Mouse (Mus musculus): Measurements from ENCODE around the gene Irf2. TPM values are rescaled to one million over a fixed set of nuclear protein-coding genes. Genes with fewer than 3 reads are reported as not detected.

The Irf2 gene
- polyA plus RNA-seq, 1 experiment from 2014 or later, result 14.1 TPM

GRCm38 (mm10) chr8:46832399-46832798 lies 92.9 kb downstream of the Irf2 start:
- WGBS, result 78% methylated on average over 3 of the region's 3 CpGs
- no peak for DNase-seq (ENCODE audit: low spot score)
- no peak overlapping the region for H3K4me3 ChIP-seq (ENCODE audit: low read depth, low read length)

GRCm38 (mm10) chr8:46833763-46834162 lies 94.2 kb downstream of the Irf2 start:
- no peak overlapping the region for H3K4me3 ChIP-seq (ENCODE audit: low read depth, low read length)
- H3K36me3 ChIP-seq (ENCODE audit: control insufficient read depth, insufficient read depth, low read length), result no peaks in the 10 kb centered on the region
- no peaks in the 10 kb centered on the region for H3K27me3 ChIP-seq (ENCODE audit: control insufficient read depth, insufficient read depth, low read length)
- no peaks in the 10 kb centered on the region for H3K9me3 ChIP-seq (ENCODE audit: control insufficient read depth, low read length)
- no peaks in the 10 kb centered on the region for H3K4me1 ChIP-seq (ENCODE audit: control insufficient read depth, insufficient read depth, low read length)
- no peak overlapping the region for H3K27ac ChIP-seq (ENCODE audit: low read depth, low read length)
- 63% methylated on average over 4 of the region's 4 CpGs for WGBS
- DNase-seq (ENCODE audit: low spot score), result no peak
- no peak overlapping the region for H3K4me2 ChIP-seq (ENCODE audit: low read depth)
- no peak overlapping the region for H3K9ac ChIP-seq (ENCODE audit: low read length)
- no peak for ATAC-seq (ENCODE audit: insufficient read depth, low FRiP score, low TSS enrichment)

More at GRCm38 (mm10) chr8:46832399-46832798, 92.9 kb downstream of the Irf2 start:
- Histone ChIP-seq H3K4me1 (ENCODE audit: control insufficient read depth, insufficient read depth, low read length) (no peaks in the 10 kb centered on the region), H3K27ac (ENCODE audit: low read depth, low read length) (no peak overlapping the region), H3K4me2 (ENCODE audit: low read depth) (no peak overlapping the region), H3K27me3 (ENCODE audit: control insufficient read depth, insufficient read depth, low read length) (no peaks in the 10 kb centered on the region), H3K9ac (ENCODE audit: low read length) (no peak overlapping the region), H3K9me3 (ENCODE audit: control insufficient read depth, low read length) (no peaks in the 10 kb centered on the region), H3K36me3 (ENCODE audit: control insufficient read depth, insufficient read depth, low read length) (no peaks in the 10 kb centered on the region)
- ATAC-seq (ENCODE audit: insufficient read depth, low FRiP score, low TSS enrichment), result no peak

GRCm38 (mm10) chr8:46834440-46834839 lies 94.9 kb downstream of the Irf2 start:
- Histone ChIP-seq H3K36me3 (ENCODE audit: control insufficient read depth, insufficient read depth, low read length) (no peaks in the 10 kb centered on the region), H3K4me3 (ENCODE audit: low read depth, low read length) (no peak overlapping the region), H3K27me3 (ENCODE audit: control insufficient read depth, insufficient read depth, low read length) (no peaks in the 10 kb centered on the region), H3K4me1 (ENCODE audit: control insufficient read depth, insufficient read depth, low read length) (no peaks in the 10 kb centered on the region), H3K27ac (ENCODE audit: low read depth, low read length) (no peak overlapping the region), H3K9ac (ENCODE audit: low read length) (no peak overlapping the region), H3K9me3 (ENCODE audit: control insufficient read depth, low read length) (no peaks in the 10 kb centered on the region), H3K4me2 (ENCODE audit: low read depth) (no peak overlapping the region)
- ATAC-seq (ENCODE audit: insufficient read depth, low FRiP score, low TSS enrichment) (no peak), DNase-seq (ENCODE audit: low spot score) (no peak)
- 88% methylated on average over 3 of the region's 3 CpGs for WGBS

GRCm38 (mm10) chr8:46836011-46836652 lies 96.6 kb downstream of the Irf2 start:
- no peaks in the 10 kb centered on the region for H3K4me1 ChIP-seq (ENCODE audit: control insufficient read depth, insufficient read depth, low read length)
- no peaks in the 10 kb centered on the region for H3K9me3 ChIP-seq (ENCODE audit: control insufficient read depth, low read length)
- H3K27ac ChIP-seq (ENCODE audit: low read depth, low read length), result no peak overlapping the region
- ATAC-seq (ENCODE audit: insufficient read depth, low FRiP score, low TSS enrichment) (no peak), DNase-seq (ENCODE audit: low spot score) (no peak)
- no peak overlapping the region for H3K4me3 ChIP-seq (ENCODE audit: low read depth, low read length)
- 85% methylated on average over 8 of the region's 8 CpGs for WGBS
- no peaks in the 10 kb centered on the region for H3K27me3 ChIP-seq (ENCODE audit: control insufficient read depth, insufficient read depth, low read length)
- H3K4me2 ChIP-seq (ENCODE audit: low read depth), result no peak overlapping the region
- H3K9ac ChIP-seq (ENCODE audit: low read length), result no peak overlapping the region
- H3K36me3 ChIP-seq (ENCODE audit: control insufficient read depth, insufficient read depth, low read length), result no peaks in the 10 kb centered on the region

GRCm38 (mm10) chr8:46836949-46837348 lies 97.4 kb downstream of the Irf2 start:
- Histone ChIP-seq H3K9me3 (ENCODE audit: control insufficient read depth, low read length) (no peaks in the 10 kb centered on the region), H3K36me3 (ENCODE audit: control insufficient read depth, insufficient read depth, low read length) (no peaks in the 10 kb centered on the region), H3K4me2 (ENCODE audit: low read depth) (no peak overlapping the region), H3K4me1 (ENCODE audit: control insufficient read depth, insufficient read depth, low read length) (no peaks in the 10 kb centered on the region), H3K9ac (ENCODE audit: low read length) (no peak overlapping the region), H3K27ac (ENCODE audit: low read depth, low read length) (no peak overlapping the region), H3K4me3 (ENCODE audit: low read depth, low read length) (no peak overlapping the region), H3K27me3 (ENCODE audit: control insufficient read depth, insufficient read depth, low read length) (no peaks in the 10 kb centered on the region)
- WGBS, result 90% methylated on average over 5 of the region's 5 CpGs
- ATAC-seq (ENCODE audit: insufficient read depth, low FRiP score, low TSS enrichment), result no peak
- no peak for DNase-seq (ENCODE audit: low spot score)

GRCm38 (mm10) chr8:46838052-46838451 lies 98.5 kb downstream of the Irf2 start:
- ATAC-seq (ENCODE audit: insufficient read depth, low FRiP score, low TSS enrichment) (no peak), DNase-seq (ENCODE audit: low spot score) (no peak)
- Histone ChIP-seq H3K4me3 (ENCODE audit: low read depth, low read length) (no peak overlapping the region), H3K27me3 (ENCODE audit: control insufficient read depth, insufficient read depth, low read length) (no peaks in the 10 kb centered on the region), H3K9ac (ENCODE audit: low read length) (no peak overlapping the region), H3K4me1 (ENCODE audit: control insufficient read depth, insufficient read depth, low read length) (no peaks in the 10 kb centered on the region), H3K4me2 (ENCODE audit: low read depth) (no peak overlapping the region), H3K9me3 (ENCODE audit: control insufficient read depth, low read length) (no peaks in the 10 kb centered on the region), H3K27ac (ENCODE audit: low read depth, low read length) (no peak overlapping the region), H3K36me3 (ENCODE audit: control insufficient read depth, insufficient read depth, low read length) (no peaks in the 10 kb centered on the region)
- 91% methylated on average over 5 of the region's 5 CpGs for WGBS

GRCm38 (mm10) chr8:46840390-46840789 lies 100.9 kb downstream of the Irf2 start:
- no peak overlapping the region for H3K4me3 ChIP-seq (ENCODE audit: low read depth, low read length)
- H3K4me2 ChIP-seq (ENCODE audit: low read depth), result no peak overlapping the region
- H3K27me3 ChIP-seq (ENCODE audit: control insufficient read depth, insufficient read depth, low read length), result no peaks in the 10 kb centered on the region
- no peaks in the 10 kb centered on the region for H3K4me1 ChIP-seq (ENCODE audit: control insufficient read depth, insufficient read depth, low read length)
- ATAC-seq (ENCODE audit: insufficient read depth, low FRiP score, low TSS enrichment) (no peak), DNase-seq (ENCODE audit: low spot score) (no peak)
- whole genome bisulfite sequencing, result 86% methylated on average over 4 of the region's 4 CpGs
- H3K9ac ChIP-seq (ENCODE audit: low read length), result no peak overlapping the region
- H3K9me3 ChIP-seq (ENCODE audit: control insufficient read depth, low read length), result no peaks in the 10 kb centered on the region
- H3K27ac ChIP-seq (ENCODE audit: low read depth, low read length), result no peak overlapping the region
- H3K36me3 ChIP-seq (ENCODE audit: control insufficient read depth, insufficient read depth, low read length), result no peaks in the 10 kb centered on the region

- 95% methylated on average over 10 of the region's 10 CpGs for WGBS
- H3K27me3 ChIP-seq (ENCODE audit: control insufficient read depth, insufficient read depth, low read length), result no peaks in the 10 kb centered on the region
- H3K9ac ChIP-seq (ENCODE audit: low read length), result no peak overlapping the region
- no peaks in the 10 kb centered on the region for H3K9me3 ChIP-seq (ENCODE audit: control insufficient read depth, low read length)
- DNase-seq (ENCODE audit: low spot score) (no peak), ATAC-seq (ENCODE audit: insufficient read depth, low FRiP score, low TSS enrichment) (no peak)
- no peak overlapping the region for H3K4me2 ChIP-seq (ENCODE audit: low read depth)
- H3K4me3 ChIP-seq (ENCODE audit: low read depth, low read length), result no peak overlapping the region
- H3K27ac ChIP-seq (ENCODE audit: low read depth, low read length), result no peak overlapping the region
- H3K36me3 ChIP-seq (ENCODE audit: control insufficient read depth, insufficient read depth, low read length), result no peaks in the 10 kb centered on the region
- H3K4me1 ChIP-seq (ENCODE audit: control insufficient read depth, insufficient read depth, low read length), result no peaks in the 10 kb centered on the region
Observed at GRCm38 (mm10) chr8:46840791-46841190, 101.3 kb downstream of the Irf2 start.

- H3K4me2 ChIP-seq (ENCODE audit: low read depth), result no peak overlapping the region
- WGBS, result 84% methylated on average over 5 of the region's 5 CpGs
- H3K4me3 ChIP-seq (ENCODE audit: low read depth, low read length), result no peak overlapping the region
- H3K9me3 ChIP-seq (ENCODE audit: control insufficient read depth, low read length), result no peaks in the 10 kb centered on the region
- ATAC-seq (ENCODE audit: insufficient read depth, low FRiP score, low TSS enrichment) (no peak), DNase-seq (ENCODE audit: low spot score) (no peak)
- no peaks in the 10 kb centered on the region for H3K4me1 ChIP-seq (ENCODE audit: control insufficient read depth, insufficient read depth, low read length)
- no peak overlapping the region for H3K27ac ChIP-seq (ENCODE audit: low read depth, low read length)
- no peaks in the 10 kb centered on the region for H3K27me3 ChIP-seq (ENCODE audit: control insufficient read depth, insufficient read depth, low read length)
- H3K36me3 ChIP-seq (ENCODE audit: control insufficient read depth, insufficient read depth, low read length), result no peaks in the 10 kb centered on the region
- no peak overlapping the region for H3K9ac ChIP-seq (ENCODE audit: low read length)
Observed at GRCm38 (mm10) chr8:46842676-46843181, 103.2 kb downstream of the Irf2 start.

All from neural tube, embryonic 11.5 days (tissue).